Mouse (Mus musculus): ENCODE data around the gene Rara.
"Not testable (repeated sequence)": the region's sequence is repeated elsewhere in the genome, so short reads cannot be mapped to it uniquely, and the experiment has no call there.

Rara gene

GRCm38 (mm10) chr11:98927438-98928076, at the start of gene Rara:
Rara (plus strand) TSS chr11:98927818.
- in situ Hi-C loops (cut with MboI, MseI): loop anchor here (5.0 kb wide), 1 partner anchor 45 kb away; no protein-coding TSS in a partner anchor

DNA sequence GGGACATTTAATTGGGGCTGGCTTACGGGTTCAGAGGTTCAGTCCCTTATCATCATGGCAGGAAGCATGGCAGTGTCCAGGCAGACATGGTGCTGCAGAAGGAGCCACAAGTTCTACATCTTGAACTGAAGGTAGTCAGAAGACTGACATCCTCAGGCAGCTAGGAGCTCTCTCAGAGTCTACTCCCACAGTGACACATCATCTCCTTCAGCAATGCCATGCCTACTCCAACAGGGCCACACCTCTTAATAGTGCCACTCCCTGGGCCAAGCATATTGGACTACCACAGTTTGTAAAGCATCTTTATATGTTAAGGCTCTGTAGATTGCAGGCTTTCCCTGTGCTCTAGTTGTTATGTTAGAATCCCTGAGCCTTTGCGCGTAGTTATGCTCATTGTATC, 39.9 kb upstream of the Rara start:
- in situ Hi-C loops (cut with MboI, MseI): no loop called here

GRCm38 (mm10) chr11:98889077-98889476, 38.5 kb upstream of the Rara start:
- in situ Hi-C loops (cut with MboI, MseI): no loop called here

DNA sequence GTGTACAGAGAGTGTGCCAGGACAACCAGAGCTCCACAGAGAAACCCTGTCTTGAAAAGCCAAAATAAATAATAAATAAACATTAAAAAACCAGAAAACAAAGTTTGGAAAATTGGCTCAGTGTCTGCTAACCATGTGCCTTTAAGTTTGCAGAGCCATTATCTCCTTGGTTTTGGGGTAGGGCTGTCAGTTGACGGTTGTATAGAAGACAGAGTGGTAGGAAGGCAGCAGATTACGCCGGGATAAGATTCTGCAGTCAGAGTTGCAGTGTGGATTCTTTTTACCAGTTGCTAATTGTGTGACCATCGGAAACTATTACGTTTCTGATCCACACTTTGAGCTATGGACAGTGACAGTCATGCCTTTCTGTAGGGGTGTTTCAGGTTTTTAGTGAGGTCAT, 37.6 kb upstream of the Rara start:
- in situ Hi-C loops (cut with MboI, MseI): no loop called here

- in situ Hi-C loops (cut with MboI, MseI): no loop called here
Observed at GRCm38 (mm10) chr11:98892426-98892825, 35.2 kb upstream of the Rara start.

DNA sequence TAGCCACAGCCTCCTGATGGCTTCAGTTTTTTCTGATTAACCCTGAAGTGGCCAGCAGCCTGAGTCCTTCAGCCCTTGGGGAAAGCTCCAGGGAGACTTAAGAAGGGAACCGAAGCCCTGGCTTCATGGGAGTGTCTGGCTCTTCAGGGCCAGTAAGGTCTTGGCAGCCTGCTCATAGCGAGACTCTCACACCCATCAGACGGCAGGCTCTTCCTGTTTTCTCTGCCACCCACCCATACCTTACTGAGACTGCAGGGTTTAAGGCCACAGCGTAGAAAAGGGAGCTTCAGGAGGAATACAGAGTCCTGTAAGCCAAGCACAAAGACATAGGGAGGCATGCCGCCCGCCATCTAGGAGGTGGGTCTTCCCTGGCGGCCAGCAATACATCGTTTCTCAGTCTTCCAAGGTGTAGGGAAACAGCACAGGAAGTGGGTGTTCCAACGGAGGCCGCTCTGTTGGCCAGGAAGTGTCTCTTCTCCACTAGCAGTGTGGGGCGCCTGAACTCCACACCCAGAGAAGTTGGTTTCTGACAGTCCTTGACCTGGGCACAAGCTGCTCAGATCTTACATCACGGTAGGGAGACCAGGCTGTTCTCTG, 27.0 kb upstream of the Rara start:
- in situ Hi-C loops (cut with MboI, MseI): no loop called here

GRCm38 (mm10) chr11:98902621-98903245, 24.9 kb upstream of the Rara start:
- in situ Hi-C loops (cut with MboI, MseI): no loop called here

GRCm38 (mm10) chr11:98904577-98904976, 23.0 kb upstream of the Rara start:
- in situ Hi-C loops (cut with MboI, MseI): no loop called here

GRCm38 (mm10) chr11:98905033-98905432, 22.6 kb upstream of the Rara start:
- in situ Hi-C loops (cut with MboI, MseI): no loop called here

DNA sequence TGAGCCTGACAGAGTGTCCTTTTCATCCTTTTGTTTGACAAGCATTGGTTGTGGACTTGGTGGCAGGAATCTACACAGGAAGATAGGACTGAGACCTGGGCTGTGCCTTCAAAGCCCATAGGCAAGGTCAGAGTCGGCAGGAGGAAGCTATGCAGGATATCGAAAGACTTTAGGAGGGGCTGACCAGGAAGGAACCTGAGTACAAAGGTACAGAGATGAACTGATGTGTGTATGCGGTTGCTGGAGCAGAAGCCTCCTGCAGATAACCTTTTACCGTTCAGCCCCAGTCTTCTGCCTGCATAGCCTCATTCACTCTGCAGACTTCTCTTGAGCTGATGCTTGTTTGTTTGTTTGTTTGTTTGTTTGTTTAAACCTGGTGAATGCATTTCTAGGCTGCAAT, 22.0 kb upstream of the Rara start:
- in situ Hi-C loops (cut with MboI, MseI): no loop called here

- in situ Hi-C loops (cut with MboI, MseI): no loop called here
Observed at GRCm38 (mm10) chr11:98907063-98907436, 20.6 kb upstream of the Rara start.

GRCm38 (mm10) chr11:98907437-98908173, 20.0 kb upstream of the Rara start, which contains the start of gene Cdc6:
Cdc6 (plus strand) TSS chr11:98907801.
- in situ Hi-C loops (cut with MboI, MseI): no loop called here

- in situ Hi-C loops (cut with MboI, MseI): no loop called here
Observed at GRCm38 (mm10) chr11:98909654-98910053, 18.0 kb upstream of the Rara start.

DNA sequence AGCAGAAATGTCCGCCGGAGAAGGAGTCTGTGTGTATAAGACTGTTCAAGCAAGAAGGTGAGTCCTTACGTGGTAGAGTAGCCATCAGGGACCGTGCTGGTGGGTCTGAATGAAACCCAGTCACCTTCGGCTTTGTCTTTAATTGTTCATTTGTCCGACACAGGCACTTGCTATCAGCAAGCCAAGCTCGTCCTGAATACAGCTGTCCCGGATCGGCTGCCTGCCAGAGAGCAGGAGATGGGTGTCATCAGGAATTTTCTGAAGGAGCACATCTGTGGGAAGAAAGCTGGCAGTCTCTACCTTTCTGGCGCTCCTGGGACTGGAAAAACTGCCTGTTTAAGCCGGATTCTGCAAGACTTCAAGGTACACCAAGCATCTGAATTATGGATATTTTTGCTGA, 17.2 kb upstream of the Rara start:
- in situ Hi-C loops (cut with MboI, MseI): no loop called here

GRCm38 (mm10) chr11:98911498-98911897, 16.1 kb upstream of the Rara start:
- in situ Hi-C loops (cut with MboI, MseI): no loop called here

GRCm38 (mm10) chr11:98914196-98914595, 13.4 kb upstream of the Rara start:
- in situ Hi-C loops (cut with MboI, MseI): no loop called here

DNA sequence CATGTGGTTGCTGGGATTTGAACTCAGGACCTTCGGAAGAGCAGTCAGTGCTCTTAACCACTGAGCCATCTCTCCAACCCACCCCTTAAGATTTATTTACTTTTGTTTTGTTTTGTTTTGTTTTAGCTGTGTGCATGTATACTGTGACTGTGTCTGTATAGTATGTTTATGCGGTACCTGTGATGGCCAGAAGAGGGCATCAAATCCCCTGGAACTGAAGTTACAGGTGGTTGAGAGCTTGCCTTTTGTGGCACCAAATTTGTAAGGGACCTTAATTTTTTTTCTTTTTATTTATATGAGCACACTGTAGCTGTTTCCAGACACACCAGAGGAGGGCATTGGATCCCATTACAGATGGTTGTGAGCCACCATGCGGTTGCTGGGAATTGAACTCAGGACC, 11.2 kb upstream of the Rara start:
- in situ Hi-C loops (cut with MboI, MseI): not testable (repeated sequence)

- in situ Hi-C loops (cut with MboI, MseI): no loop called here
Observed at GRCm38 (mm10) chr11:98917428-98918005, 10.1 kb upstream of the Rara start.

DNA sequence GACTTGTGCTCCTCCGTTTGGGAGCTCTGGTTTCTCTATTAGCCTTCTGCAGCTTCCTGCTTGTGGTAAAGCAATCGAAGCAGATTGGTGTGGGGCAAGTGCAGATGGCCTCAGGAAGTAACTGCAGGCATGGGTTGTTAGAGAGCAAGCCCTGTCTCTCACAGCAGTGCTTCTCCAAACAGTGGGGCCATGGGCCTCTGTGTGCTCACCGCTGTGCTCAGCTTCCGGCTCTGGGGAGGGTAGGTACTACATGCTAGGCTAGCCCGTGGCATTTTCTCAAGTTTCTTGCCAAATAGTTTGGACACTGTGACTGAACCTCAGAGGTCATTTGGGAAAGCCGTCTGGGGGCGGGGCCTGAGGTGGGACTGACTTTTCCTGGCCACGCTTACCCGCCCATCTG, 9.4 kb upstream of the Rara start:
- in situ Hi-C loops (cut with MboI, MseI): no loop called here

DNA sequence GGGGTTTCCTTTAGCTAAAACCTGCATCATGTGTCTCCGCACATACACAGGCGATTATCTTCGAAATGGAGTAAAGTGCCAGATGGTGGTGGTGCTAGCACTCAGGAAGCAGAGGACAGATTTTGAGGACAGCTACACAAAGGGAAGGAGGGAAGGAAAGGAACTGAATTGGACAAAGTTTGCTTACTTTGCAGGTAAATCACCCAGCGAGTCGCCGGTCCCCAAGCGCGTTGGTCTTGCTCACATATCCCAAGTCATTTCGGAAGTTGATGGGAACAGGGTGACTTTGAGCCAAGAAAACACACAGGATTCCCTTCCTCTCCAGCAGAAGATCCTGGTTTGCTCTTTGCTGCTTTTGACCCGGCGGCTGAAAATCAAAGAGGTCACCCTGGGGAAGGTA, 8.6 kb upstream of the Rara start:
- in situ Hi-C loops (cut with MboI, MseI): no loop called here

- in situ Hi-C loops (cut with MboI, MseI): not testable (repeated sequence)
Observed at GRCm38 (mm10) chr11:98921813-98922212, 5.8 kb upstream of the Rara start.

DNA sequence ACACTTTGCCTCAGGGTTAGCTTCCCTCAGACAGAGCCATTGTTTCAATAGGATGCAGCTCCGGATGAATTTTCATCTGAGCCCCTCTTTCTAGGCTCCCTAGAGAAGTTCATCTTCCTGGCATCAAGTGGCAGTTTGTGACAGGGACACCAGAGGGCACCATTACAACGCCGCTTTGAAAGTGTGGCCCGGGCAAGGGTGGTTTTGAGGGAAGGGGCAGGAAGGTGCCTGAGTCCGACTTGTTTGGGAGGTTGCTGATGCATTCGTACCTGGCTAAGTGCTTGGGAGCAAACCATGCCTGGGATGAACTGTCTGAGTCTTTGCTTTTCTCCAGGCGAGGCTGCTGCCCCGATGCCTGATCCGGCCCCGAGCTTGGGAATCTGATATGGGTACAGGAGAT, 5.3 kb upstream of the Rara start:
- in situ Hi-C loops (cut with MboI, MseI): not testable (repeated sequence)

Measured in T-helper 2 cell (primary cell).